In the genomic region with DNA sequence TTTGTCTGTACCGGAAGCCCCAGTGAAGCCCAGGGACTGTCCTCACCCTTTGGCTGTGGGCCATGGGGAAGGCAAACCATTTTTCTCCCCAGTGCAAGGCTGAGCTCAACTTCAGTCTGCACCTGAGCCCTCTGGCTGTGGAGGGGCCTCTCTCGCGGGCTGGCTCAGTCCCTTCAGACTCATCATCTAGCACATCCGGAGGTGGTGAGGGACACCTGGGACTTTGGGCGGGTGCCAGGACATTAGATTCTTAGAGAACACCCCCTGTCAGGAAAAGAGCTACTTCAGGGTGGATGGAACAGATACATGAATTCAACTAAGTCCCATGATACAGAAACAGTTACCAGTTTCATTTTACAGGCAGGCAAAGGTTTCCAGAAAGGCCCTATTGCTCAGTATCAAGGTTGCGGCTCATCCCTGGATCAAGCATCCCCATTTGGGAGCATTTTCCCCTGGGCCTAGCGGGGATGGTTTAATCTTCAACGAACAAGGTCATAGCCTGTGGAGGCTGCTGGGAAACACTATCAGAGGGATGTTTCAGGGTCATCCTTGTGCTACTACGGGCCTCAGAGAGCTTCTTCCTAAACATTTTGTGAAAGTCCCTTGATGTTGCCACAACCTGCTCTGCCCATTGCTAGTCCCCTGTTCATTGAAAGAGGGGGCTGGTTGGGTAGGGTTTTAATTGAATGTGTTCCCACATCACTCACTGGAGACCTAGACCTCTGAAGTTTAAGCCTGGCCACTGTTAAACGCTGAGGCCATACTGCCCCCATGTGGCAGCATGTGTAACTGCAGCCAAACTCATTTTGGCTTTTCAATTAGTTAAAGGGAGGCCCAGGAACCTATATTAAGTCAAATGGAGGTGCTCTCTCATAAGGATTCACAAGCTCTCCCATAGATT, we compare ENCODE assay signal across 8 mouse cellular contexts. TPM values are rescaled to one million over a fixed set of nuclear protein-coding genes. Genes with fewer than 3 reads are reported as not detected.
DNase-seq lines count a peak whose midpoint lies in the region; ATAC-seq and TF ChIP-seq lines count a peak whose summit lies in the region.

No protein-coding gene starts in this region.

- no peaks in the 10 kb centered on the region for H3K27me3 ChIP-seq in liver, adult 2 months (ENCODE audit: control insufficient read depth, insufficient read depth, low read length)
- H3K27me3 ChIP-seq in liver, embryonic 11.5 days (replicated peaks; ENCODE audit: control insufficient read depth, insufficient read depth, low read length), result no peaks in the 10 kb centered on the region; the same call in 1 of the 2 replicates
- no peaks in the 10 kb centered on the region for H3K27me3 ChIP-seq in hindbrain, embryonic 10.5 days (ENCODE audit: insufficient read depth, poor library complexity, severe bottlenecking)
- no peaks in the 10 kb centered on the region for H3K27me3 ChIP-seq in lung, embryonic 14.5 days (ENCODE audit: insufficient read depth, low read length)

- peak overlapping the region; percentile 21; the same call in 1 of the 2 replicates for H3K9ac ChIP-seq in liver, adult 2 months (ENCODE audit: low read depth, low read length)
- no peak overlapping the region for H3K9ac ChIP-seq in liver, embryonic 11.5 days (ENCODE audit: low read depth, low read length)
- H3K9ac ChIP-seq in lung, embryonic 14.5 days, result no peak overlapping the region

- H3K4me2 ChIP-seq in liver, embryonic 11.5 days, result no peak overlapping the region
- H3K4me2 ChIP-seq in lung, embryonic 14.5 days, result no peak overlapping the region

- no peak overlapping the region for H3K4me3 ChIP-seq in liver, adult 2 months (ENCODE audit: insufficient read depth, low read depth, low read length)
- no peak overlapping the region for H3K4me3 ChIP-seq in liver, embryonic 11.5 days (ENCODE audit: low read depth, low read length)
- no peak overlapping the region for H3K4me3 ChIP-seq in hindbrain, embryonic 10.5 days
- no peak overlapping the region for H3K4me3 ChIP-seq in lung, embryonic 14.5 days (ENCODE audit: low read depth, low read length)

- no peaks in the 10 kb centered on the region for H3K79me2 ChIP-seq in liver, adult 2 months (ENCODE audit: control insufficient read depth, insufficient read depth, low read length)

- H3K4me1 ChIP-seq in liver, adult 2 months (ENCODE audit: control insufficient read depth, insufficient read depth, low read length), result peaks cover 4% of the 10 kb centered on the region; the same call in 1 of the 2 replicates
- no peaks in the 10 kb centered on the region for H3K4me1 ChIP-seq in liver, embryonic 11.5 days (replicated peaks; ENCODE audit: control insufficient read depth, insufficient read depth, low read length)
- peaks cover 24% of the 10 kb centered on the region for H3K4me1 ChIP-seq in hindbrain, embryonic 10.5 days (replicated peaks)
- no peaks in the 10 kb centered on the region for H3K4me1 ChIP-seq in lung, embryonic 14.5 days (ENCODE audit: insufficient read depth)

- 25% methylated on average over 10 of the region's 10 CpGs for WGBS in liver, adult 2 months
- WGBS in liver, embryonic 11.5 days, result 54% methylated on average over 10 of the region's 10 CpGs
- WGBS in hindbrain, embryonic 10.5 days, result 58% methylated on average over 10 of the region's 10 CpGs
- WGBS in lung, embryonic 14.5 days, result 38% methylated on average over 10 of the region's 10 CpGs

- H3K36me3 ChIP-seq in liver, adult 2 months (ENCODE audit: control insufficient read depth, insufficient read depth, low read length), result peaks cover 7% of the 10 kb centered on the region; the same call in 1 of the 2 replicates
- H3K36me3 ChIP-seq in liver, embryonic 11.5 days (ENCODE audit: control insufficient read depth, insufficient read depth, low read length), result no peaks in the 10 kb centered on the region
- peaks cover 48% of the 10 kb centered on the region for H3K36me3 ChIP-seq in hindbrain, embryonic 10.5 days
- H3K36me3 ChIP-seq in lung, embryonic 14.5 days (ENCODE audit: insufficient read depth), result peaks cover 16% of the 10 kb centered on the region

- peak; percentile 82 for DNase-seq in liver, adult 2 months (ENCODE audit: extremely low read depth, low read depth, low spot score)
- no peak for DNase-seq in liver, embryonic 11.5 days (ENCODE audit: low spot score)
- peak; percentile 79 for DNase-seq in Muller cell, postnatal 12 days (ENCODE audit: inconsistent ontology term)
- DNase-seq in cerebellum, postnatal 36 days, result peak; percentile 62 to 71
- DNase-seq in hindbrain, embryonic 10.5 days (ENCODE audit: low spot score), result peak; percentile 71
- peak; percentile 91 for DNase-seq in lung, embryonic 14.5 days
- peak; percentile 78 for DNase-seq in retina, postnatal 1 day
- DNase-seq in spleen, adult 12 weeks (ENCODE audit: low spot score), result no peak

- no peaks in the 10 kb centered on the region for H3K9me3 ChIP-seq in liver, embryonic 11.5 days (ENCODE audit: control insufficient read depth, low read length)
- no peaks in the 10 kb centered on the region for H3K9me3 ChIP-seq in hindbrain, embryonic 10.5 days
- no peaks in the 10 kb centered on the region for H3K9me3 ChIP-seq in lung, embryonic 14.5 days (ENCODE audit: low read depth, low read length)

- peak overlapping the region; percentile 38 for H3K27ac ChIP-seq in liver, adult 2 months (replicated peaks; ENCODE audit: insufficient read depth, low read depth, low read length)
- H3K27ac ChIP-seq in liver, embryonic 11.5 days (ENCODE audit: low read depth, low read length), result no peak overlapping the region
- peak overlapping the region; percentile 45; the same call in 1 of the 2 replicates for H3K27ac ChIP-seq in hindbrain, embryonic 10.5 days
- H3K27ac ChIP-seq in lung, embryonic 14.5 days (ENCODE audit: low read depth), result no peak overlapping the region

- ATAC-seq in liver, embryonic 11.5 days (replicated peaks; ENCODE audit: low FRiP score), result no peak; the same call in 1 of the 2 replicates
- ATAC-seq in lung, embryonic 14.5 days (ENCODE audit: insufficient read depth), result no peak

- TF ChIP-seq CTCF in liver, adult 2 months (IDR thresholded peaks at IDR 0.05; ENCODE audit: low read depth, low read length), result peak; percentile 77
- peak; percentile 98 for TF ChIP-seq CTCF in lung, embryonic 14.5 days (IDR thresholded peaks at IDR 0.05; ENCODE audit: low read depth)

- no peak for TF ChIP-seq POLR2A in liver, adult 2 months (IDR thresholded peaks at IDR 0.05; ENCODE audit: extremely low read depth, insufficient read depth, low read length)

RNA-seq across cellular contexts. Expression of gene Igfbp5, which starts 20.1 kb away (rescaled TPM):
- total RNA-seq in liver, adult 2 months (2014; rRNA removed), result 2.2 and 3.0 TPM in 2 replicates
- polyA plus RNA-seq in liver, adult 2 months (2012; rRNA removed), result 2.4 and 5.7 TPM in 2 replicates
- polyA plus RNA-seq in liver, embryonic 11.5 days (2014; fragmentation: Nextera tagmentation; extraction: Ambion mirVana), result 29.3 and 33.8 TPM in 2 replicates
- 35.4 and 40.7 TPM in 2 replicates for polyA plus RNA-seq in hindbrain, embryonic 10.5 days (2016; fragmentation: Nextera tagmentation; extraction: Ambion mirVana)
- polyA plus RNA-seq in lung, embryonic 14.5 days (2014; fragmentation: Nextera tagmentation; extraction: Ambion mirVana), result 48.5 and 51.8 TPM in 2 replicates

RNA-seq across cellular contexts. Expression of gene Igfbp2, which starts 30.3 kb away (rescaled TPM):
- 500 and 747 TPM in 2 replicates for total RNA-seq in liver, adult 2 months (2014; rRNA removed)
- 223 and 1,009 TPM in 2 replicates for polyA plus RNA-seq in liver, adult 2 months (2012; rRNA removed)
- 44.0 and 50.5 TPM in 2 replicates for polyA plus RNA-seq in liver, embryonic 11.5 days (2014; fragmentation: Nextera tagmentation; extraction: Ambion mirVana)
- polyA plus RNA-seq in hindbrain, embryonic 10.5 days (2016; fragmentation: Nextera tagmentation; extraction: Ambion mirVana), result 493 and 750 TPM in 2 replicates
- 321 and 352 TPM in 2 replicates for polyA plus RNA-seq in lung, embryonic 14.5 days (2014; fragmentation: Nextera tagmentation; extraction: Ambion mirVana)

Comparison
In these comparisons a context has a peak if more than half of its experiments do, and no peak if none do; other contexts are left out.
1. DNase-seq: peak in liver, adult 2 months (single experiment), Muller cell, postnatal 12 days (single experiment), cerebellum, postnatal 36 days (2 of 2), hindbrain, embryonic 10.5 days (single experiment), lung, embryonic 14.5 days (single experiment) and retina, postnatal 1 day (single experiment); none in liver, embryonic 11.5 days (single experiment) and spleen, adult 12 weeks (single experiment).
2. H3K27ac ChIP-seq: peak in liver, adult 2 months (single experiment) and hindbrain, embryonic 10.5 days (single experiment); none in liver, embryonic 11.5 days (single experiment) and lung, embryonic 14.5 days (single experiment).